Mouse (Mus musculus) myocyte (in vitro differentiated cells): ENCODE data around the gene Secisbp2l.

Source experiments
- CEBPB ChIP-seq: IDR thresholded peaks from 2 replicates; pipeline ENCODE4 v1.6.1; 2011; ENCODE audit warnings: mild to moderate bottlenecking, moderate library complexity; ENCODE audit not compliant: poor library complexity, insufficient read depth, severe bottlenecking
- MAX ChIP-seq: IDR thresholded peaks from one replicate; pipeline ENCODE4 v1.6.1; 2011; ENCODE audit warnings: low read depth, mild to moderate bottlenecking, control low read depth
- MYOD1 ChIP-seq, 3 experiments: IDR thresholded peaks; one replicate each; pipeline ENCODE4 v1.6.1; 2011; ENCODE audit warnings: control low read depth in 2 of 3, low read depth in 2 of 3, mild to moderate bottlenecking in 2 of 3, moderate library complexity in 1 of 3; ENCODE audit not compliant: insufficient read length in 2 of 3, control insufficient read depth in 1 of 3
- MYOG ChIP-seq, 3 experiments: IDR thresholded peaks; one replicate each; pipeline ENCODE4 v1.6.1; 2011; ENCODE audit warnings: control low read depth in 2 of 3, low read depth in 2 of 3, mild to moderate bottlenecking in 2 of 3; ENCODE audit not compliant: insufficient read length in 2 of 3, control insufficient read depth in 1 of 3, insufficient read depth in 1 of 3
- POLR2A ChIP-seq: IDR thresholded peaks from one replicate; pipeline ENCODE4 v1.6.1; 2011; ENCODE audit warnings: low read depth, mild to moderate bottlenecking, control low read depth, moderate library complexity; ENCODE audit not compliant: insufficient read length
- POLR2AphosphoS2 ChIP-seq: IDR thresholded peaks from one replicate; pipeline ENCODE4 v1.6.1; 2011; ENCODE audit warnings: low read depth, control low read depth; ENCODE audit not compliant: insufficient read length
- TCF12 ChIP-seq: IDR thresholded peaks from one replicate; pipeline ENCODE4 v1.6.1; 2011; ENCODE audit warnings: mild to moderate bottlenecking, control low read depth; ENCODE audit not compliant: poor library complexity, insufficient read depth, severe bottlenecking
- USF1 ChIP-seq: IDR thresholded peaks from one replicate; pipeline ENCODE4 v1.6.1; 2011; ENCODE audit warnings: low read depth, mild to moderate bottlenecking, control low read depth, moderate library complexity

GRCm38 (mm10) chr2:125736025-125736343, 46.7 kb downstream of the Secisbp2l start:
- TF ChIP-seq TCF12: no peak
- no peak for TF ChIP-seq POLR2A
- no peak for TF ChIP-seq MAX
- no peak for TF ChIP-seq POLR2AphosphoS2
- TF ChIP-seq USF1: peak; percentile 44
- TF ChIP-seq CEBPB: no peak
- peak in 1 of 3 experiments; percentile 38 for TF ChIP-seq MYOG (IDR thresholded peaks at IDR 0.05; ENCODE audit: control insufficient read depth in 1 of 3, insufficient read depth in 1 of 3, insufficient read length in 2 of 3, low read depth in 2 of 3)
- TF ChIP-seq MYOD1 (IDR thresholded peaks at IDR 0.05; ENCODE audit: control insufficient read depth in 1 of 3, insufficient read length in 2 of 3, low read depth in 2 of 3): no peak
